Mouse (Mus musculus) urinary bladder, adult 18-20 months (tissue): ENCODE data around the gene Ttc23l.
"Not testable (repeated sequence)": the region's sequence is repeated elsewhere in the genome, so short reads cannot be mapped to it uniquely, and the experiment has no call there.

Experiments used
- DNase-seq, 2 experiments: peaks; one replicate each; pipeline ENCODE4 v3.0.0; 2022; ENCODE audit warnings: low spot score in 2 of 2, mixed read lengths in 2 of 2

The Ttc23l gene

DNA sequence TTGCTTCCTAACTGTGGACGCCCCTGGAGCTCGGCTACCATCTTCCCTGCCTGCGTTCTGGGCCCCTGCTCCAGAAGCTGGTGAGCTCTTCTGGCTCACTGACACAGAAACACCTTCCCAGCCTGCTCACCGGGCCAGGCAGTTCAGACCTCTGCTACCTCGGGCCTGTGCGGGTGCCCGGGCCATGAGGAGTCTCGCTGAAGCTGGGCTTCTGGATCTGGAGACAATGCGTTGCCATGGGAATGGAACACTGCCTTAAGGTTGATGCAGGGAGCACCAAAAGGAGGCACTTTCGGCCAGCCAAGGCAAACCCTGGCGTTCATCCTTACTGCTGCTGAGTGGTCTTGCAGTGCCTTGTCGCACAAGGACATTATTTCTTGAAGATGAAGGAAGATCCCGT, at the start of gene Ttc23l:
Gene Ttc23l, minus strand, starts transcription at position 204 of the 400 bp plus-strand sequence.
- DNase-seq = no peak

DNA sequence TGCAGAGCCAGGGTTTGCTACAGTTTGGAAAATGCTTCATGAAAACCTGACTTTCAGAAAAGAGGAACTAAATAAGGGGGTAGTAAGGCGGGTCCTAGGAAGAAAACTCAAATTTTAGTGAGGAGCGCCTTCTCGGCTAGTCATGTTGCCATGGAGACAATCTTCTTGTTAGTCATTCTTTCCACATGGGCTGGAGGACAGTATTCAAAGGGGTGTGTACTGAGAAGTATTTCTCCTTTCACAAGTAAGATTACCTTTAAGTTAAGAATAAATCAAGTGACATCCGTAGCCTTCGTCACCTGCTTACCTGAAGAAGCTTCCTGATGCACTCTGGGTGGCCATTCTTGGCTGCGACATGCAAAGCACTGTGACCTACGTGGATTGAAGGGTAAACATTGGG, 40.9 kb upstream of the Ttc23l start:
- no peak for DNase-seq

DNA sequence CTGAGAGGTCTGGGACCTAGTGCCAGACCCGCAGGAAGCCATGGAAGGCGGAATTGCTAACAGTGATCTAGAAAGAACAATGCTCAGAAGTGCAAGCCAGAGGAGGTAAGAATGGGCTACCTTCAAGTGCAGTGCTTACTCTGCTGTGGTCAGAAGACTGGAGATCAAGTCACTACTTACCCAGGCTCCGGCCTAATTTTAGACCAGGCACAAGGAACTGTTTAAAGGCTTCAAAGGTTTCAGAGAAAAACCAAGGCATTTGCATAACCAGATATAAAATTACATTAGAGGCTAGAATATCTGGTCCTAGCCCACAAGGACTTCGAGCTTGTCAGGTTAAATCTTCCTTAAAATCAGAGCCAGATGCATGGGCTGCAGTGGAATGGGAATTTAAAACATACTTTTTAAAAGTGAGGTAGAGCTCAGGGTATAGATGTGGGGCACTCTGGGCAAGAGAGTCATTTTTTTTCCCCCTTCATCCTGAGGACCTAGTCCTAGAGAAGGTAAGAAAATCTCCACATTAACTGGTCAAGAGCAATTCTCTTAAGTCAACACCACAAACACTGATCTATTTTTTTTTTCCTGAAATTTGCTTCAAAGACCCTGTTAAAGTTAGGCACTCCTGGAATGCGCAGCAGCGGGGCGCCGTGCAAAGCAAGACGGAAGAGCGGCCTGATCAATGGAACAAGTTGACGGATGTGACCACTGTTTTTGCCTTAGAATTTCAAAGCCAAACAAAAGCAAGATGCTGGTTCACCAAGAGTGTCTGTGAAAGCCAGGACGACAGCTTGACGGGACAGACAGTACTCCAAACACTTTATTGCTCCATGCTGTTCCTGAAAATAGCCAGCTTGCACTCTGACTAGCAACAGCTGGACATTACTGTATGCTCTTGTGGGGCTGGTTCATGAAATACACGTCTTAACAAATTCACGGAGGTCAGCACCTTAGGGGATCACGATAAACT, 40.1 kb upstream of the Ttc23l start:
- DNase-seq = no peak

DNA sequence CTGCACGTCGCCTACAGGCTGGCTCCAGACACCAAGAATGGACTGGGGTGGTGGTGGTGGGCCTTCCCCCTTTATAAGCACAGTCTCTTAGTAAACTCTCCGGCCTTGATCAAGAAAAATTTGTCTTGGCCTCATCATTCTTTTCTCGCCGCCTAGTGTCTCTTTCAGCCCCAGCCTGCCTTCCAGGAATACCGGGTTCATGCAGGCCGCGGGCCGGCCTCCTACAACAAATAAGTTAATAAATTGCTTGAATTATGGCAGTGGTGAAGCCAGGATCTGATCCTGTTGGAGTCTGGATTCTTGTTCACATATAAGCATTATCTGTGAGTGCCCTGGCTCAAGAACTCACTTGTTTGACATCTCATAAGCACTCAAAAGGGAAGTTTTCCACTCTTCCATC, 38.4 kb upstream of the Ttc23l start:
- no peak for DNase-seq

DNA sequence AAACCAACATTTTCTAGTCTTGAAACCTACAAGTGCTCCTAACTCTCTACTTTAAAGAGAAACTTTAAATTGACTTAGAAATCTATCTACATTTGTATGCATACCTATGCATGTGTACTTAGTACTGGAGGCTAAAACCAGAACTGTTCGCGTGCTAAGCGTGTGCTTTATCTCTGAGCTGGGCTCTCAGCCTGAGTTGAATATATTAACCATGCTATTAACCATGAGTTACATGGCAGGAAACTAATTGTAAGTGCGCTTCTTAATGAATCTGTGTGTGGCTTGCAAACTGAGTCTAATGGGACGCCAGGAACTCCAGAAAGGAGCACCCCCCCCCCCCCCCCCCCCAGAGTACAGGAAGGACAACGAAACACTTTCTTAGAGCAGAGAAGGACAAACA, 36.9 kb upstream of the Ttc23l start:
- DNase-seq = no peak

DNA sequence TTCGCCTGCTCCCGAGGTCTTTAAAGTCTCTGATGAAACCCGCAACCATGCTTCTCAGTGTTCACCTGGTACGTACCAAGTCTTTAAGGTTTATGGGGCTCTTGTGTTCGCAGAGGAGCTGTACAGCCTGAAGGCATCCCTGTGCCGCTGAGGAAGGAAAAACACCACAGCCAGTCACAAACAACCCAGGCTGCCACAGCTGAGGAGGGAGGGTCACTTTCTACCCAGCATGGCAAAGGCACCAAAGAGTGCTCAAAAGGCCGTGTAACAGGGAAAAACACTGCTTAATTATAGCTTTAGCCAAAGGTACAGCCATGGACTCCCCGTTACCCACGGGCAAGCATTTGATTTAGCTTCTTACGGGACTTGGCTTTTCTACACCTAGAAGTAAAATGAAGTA, 36.4 kb upstream of the Ttc23l start:
- DNase-seq = no peak

DNA sequence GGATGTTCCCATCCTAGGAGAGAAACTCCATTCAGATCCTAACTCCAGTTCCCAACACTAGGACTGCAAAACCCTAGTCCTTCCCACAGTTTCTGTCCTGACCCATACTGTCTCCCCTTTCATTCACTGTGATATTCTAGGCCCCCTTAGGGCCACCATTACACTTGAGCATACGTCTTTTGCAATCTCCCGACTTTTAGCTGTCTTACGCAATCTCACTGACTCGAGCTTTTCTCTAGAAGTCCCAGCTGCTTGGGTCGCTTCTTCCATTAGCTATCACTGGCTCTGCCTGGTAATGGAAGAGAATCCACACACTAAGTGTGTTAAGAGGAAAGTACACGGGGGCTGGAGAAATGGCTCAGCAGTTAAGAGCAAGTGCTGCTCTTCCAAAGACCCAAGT, 34.6 kb upstream of the Ttc23l start:
- DNase-seq = no peak

DNA sequence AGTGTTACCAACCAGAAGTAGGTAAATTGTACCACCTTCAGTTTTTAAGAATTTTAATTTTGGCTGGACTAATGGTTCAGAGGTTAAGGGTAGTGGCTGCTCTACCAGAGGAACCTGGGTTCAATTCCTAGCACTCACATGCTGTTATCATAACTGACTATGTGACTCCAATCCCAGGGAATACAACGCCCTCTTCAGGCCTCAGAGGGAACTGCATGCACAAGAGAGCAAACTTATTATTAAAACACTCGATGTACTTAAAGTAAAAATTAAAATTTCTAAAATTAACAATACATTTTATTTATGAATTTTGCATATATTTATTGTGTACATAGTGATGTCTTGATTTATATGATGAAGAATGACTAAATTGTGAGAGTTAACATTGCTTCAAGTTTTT, 28.1 kb upstream of the Ttc23l start:
- DNase-seq = no peak

DNA sequence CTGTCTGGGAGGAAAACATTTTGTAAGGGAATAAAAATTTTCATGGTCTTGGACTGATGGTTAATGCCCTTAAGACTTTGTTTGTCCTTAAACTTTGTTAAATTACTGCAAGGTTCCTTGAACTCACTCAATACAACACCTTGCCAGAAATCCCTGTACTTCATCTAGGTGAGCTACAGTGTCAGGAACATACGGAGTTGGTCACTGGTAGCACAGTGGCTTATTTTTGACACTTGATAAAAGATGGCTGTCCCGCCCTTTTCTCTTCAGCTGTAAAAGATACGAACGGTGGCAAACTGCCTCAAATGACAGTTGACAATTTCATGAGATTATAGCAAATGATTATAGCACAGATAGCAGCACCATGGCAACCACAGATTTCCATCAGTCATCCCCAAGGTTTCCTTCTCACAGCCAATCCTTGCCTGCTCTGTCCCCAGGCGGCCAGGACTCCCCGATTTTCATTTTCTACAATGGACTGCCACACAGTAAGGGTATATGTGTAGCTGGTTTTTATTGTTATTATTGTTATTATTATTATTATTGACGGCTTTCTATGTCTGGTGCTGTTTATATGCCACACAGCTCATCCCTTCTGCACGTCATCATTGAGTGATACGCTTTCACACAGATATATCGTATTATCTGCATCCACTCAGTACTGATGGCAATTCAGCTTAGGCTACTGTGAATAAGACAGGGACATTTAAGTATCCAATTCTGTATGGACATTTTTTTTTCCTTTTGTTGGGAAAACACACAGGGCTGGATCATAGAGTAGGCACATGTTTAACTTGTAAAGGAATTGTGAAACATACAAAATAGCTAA, 26.1 kb upstream of the Ttc23l start:
- no peak for DNase-seq

DNA sequence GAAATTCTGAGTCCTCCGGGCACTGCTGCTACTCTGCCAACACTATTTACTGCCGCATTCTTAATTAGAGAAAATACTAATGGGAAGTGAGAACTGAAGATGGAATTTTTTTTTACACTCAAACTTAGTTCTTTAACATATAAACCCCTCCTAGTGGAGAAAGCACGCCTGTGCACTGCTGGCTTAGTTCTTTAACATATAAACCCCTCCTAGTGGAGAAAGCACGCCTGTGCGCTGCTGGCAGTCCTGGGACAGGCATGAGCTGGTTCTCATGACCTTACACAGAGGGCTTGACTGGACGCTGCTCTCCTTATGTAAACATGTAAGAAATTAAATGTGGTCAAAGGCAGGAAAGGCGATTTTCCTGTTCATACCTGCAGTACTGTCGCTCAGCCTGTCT, 24.9 kb upstream of the Ttc23l start:
- peak; percentile 30 to 54 for DNase-seq

DNA sequence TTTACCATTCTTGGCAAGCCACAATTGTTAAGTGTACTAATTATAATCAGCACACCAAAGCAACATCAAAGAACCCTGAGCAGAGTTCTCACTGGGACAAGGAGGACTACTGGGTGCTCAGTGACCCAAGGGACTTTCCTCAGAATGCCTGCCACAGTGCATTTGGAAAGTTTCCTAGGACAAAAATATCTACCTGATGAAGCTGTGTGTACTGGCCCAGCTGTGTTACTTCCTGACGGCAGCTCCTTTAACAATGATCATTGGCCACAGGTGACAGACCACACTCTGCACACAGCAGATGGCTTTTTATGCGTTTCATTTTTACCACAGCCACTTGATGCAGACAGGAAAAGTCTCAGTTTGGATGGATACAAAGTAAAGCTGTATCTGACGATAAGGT, 20.7 kb upstream of the Ttc23l start:
- DNase-seq = no peak

DNA sequence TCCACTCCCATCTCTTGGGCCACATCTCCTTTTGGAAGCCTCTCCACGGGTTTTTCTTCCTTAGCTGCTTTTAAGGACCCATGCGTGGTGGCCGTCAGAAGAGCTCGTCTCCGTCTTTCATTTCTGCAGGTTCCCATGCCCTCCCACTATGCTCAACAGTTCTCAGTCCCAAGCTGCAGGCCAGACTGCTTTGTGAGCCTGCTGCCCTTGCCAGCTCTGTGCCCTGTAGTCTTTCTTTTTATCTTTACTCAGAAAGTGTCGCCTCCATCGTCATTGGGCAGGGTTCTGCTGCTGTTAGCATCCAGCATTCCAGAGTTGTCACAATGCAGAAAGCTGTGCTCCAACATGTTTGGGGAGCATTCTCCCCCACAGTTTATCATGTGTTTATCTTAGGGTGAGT, 8.0 kb upstream of the Ttc23l start:
- no peak for DNase-seq

DNA sequence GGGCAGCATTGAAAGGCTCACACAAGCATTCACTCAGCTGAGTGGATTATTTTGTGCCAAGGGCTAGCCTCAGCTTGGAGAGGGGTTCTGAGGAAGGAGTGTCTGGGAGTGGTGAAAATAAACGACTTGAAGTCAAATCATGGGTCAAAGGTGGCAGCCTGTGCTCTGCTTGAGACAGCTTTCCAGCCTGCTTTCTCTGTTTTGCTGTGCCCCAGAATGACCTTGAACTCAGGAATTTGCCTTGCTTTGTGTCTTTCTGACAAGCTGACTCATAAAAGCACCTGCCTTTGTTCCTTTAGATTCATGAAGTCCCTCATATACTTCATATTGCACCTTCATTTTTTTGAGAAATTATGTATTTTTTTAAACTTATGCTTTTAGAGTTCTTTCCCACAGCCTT, 5.7 kb upstream of the Ttc23l start:
- no peak for DNase-seq

DNA sequence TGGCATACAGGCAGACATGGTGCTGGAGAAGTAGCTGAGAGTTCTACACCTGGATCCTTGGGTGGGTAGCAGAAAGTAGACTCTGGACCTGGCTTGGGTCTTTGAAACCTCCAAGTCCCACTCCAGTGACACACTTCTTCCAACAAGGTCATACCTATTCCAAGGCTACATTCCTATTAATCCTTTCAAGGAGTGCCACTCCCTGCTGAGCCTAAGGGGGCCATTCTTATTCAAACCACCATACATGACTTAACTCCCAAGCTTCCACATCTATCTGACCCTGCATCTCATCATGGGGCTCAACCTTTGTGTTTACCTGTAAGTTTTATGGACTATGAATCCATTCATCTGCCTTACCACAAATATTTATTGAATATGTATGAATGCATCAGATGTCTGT, 3.8 kb upstream of the Ttc23l start:
- DNase-seq = no peak

DNA sequence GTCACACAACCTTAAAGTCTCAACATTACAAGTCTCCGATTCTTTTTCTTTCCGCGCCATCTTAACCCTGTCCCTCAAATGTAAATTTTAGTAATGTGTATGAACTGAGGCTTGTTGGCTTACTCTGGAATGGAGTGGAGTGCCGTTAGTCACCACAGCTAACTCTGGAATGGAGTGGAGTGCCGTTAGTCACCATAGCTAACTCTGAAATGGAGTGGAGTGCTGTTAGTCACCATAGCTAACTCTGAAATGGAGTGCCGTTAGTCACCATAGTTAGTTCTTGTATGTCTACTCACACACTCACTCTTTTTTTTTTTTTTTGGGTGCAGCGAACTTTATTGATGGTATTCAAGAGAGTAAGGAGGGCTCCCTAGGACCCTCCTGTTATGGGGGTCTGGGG, 1.5 kb upstream of the Ttc23l start:
- no peak for DNase-seq

DNA sequence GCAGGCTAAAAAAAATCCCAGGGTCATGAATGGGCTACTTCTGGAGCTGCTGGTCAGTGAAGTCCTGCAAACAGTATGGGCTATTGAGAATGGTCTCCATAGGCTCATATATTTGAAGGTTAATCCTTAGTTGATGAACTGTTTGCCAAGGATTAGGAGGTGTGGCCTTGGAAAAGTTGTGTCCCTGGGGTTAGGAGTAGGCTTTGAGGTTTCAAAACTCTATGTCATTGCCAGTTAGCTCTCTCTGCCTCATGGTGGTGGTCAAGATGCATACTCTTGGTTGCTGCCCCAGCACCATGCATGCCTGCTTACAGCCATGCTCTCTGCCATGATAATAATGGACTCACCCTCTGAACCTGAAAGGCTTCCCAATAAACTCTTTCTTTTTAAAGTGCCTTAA, 4.1 kb downstream of the Ttc23l start:
- DNase-seq = no peak

DNA sequence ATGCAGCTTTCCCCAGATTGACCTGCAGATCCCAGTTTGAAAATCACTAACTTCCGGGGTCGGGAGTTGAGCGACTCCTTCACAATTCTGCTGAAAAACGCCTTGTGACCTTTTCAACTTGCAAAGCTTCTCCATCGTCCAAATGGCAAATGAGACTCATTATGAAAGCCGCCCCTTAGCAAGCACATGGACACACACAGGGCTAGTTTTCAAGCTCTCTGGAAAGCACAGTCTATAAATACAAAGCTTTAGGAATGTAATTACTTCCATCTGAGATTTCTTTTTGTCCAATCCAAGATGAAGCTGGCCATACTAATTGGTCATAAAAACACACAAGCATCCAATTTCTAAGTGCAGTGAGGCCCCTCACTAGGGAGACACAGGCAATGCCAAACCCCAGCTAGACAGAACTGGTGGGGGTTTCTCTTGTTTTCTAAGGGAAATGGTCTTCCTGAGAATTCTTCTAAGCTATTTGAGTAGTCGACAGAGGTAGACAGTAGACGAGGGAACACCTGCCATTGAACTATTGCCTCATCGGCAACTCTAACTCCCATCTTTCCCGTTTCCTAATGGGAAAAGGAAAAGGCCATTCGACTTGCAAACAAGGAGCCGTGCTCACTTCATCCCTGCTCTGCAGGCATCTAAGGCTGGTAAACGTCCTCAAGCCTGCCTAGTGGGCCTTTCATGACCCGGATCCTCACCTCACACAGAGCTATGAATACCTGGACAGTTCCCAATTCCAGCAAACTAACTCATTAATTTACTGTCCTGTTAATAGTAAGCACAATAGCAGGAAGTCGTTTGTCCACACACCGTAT, 18.0 kb downstream of the Ttc23l start:
- DNase-seq = no peak

DNA sequence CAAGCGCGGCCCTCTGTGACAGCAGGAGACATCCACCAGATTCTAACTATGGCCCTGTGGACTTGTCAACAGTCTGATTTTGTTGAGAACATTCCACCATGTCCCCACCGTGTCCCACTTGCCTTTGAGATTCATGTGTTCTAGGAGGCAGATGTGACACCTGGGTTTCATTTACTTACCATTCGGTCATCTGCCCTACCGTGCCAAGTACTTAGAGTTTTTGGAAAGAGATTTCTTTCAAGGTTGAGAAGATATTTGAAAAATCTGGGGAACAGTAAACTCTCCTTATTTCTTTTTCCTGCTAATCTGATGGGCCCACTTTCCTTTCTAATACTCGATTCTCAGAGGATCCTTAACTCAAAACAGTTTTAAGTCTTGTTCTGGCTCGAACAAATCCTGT, 22.5 kb downstream of the Ttc23l start:
- no peak for DNase-seq

DNA sequence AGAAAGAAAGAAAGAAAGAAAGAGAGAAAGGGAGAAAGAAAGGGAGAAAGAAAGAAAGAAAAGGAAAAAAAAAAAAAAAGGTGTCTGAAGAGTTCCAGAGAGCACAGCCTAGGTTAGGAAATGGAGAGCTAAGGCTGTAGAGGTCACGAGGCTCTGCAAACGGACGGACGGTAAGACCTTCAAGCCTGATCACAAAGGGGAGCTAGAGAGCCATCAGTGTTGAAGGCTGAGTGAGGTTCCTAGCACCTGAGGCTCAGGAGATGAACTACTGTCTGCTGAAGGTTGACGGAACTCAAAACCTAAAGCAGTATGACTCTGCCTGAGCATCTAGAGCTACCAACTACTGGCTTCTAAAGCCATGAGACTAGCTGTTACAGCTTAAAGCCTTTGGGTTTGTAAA, 23.9 kb downstream of the Ttc23l start:
- DNase-seq = no peak

DNA sequence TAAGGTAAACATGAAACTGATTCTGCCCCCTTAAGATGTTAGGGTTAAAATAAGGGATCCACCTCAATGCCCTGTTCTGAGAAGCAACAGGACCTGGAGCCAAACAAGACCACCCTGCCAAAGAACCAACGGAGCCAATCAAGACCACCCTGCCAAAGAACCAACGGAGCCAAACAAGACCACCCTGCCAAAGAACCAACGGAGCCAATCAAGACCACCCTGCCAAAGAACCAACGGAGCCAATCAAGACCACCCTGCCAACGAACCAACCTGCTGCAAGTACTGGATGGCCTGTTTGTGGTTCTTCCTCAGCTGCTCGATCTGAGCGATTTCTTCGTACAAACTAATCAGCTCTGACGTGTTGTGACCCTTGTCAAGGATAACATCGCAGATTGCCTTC, 25.1 kb downstream of the Ttc23l start:
- DNase-seq = not testable (repeated sequence)

DNA sequence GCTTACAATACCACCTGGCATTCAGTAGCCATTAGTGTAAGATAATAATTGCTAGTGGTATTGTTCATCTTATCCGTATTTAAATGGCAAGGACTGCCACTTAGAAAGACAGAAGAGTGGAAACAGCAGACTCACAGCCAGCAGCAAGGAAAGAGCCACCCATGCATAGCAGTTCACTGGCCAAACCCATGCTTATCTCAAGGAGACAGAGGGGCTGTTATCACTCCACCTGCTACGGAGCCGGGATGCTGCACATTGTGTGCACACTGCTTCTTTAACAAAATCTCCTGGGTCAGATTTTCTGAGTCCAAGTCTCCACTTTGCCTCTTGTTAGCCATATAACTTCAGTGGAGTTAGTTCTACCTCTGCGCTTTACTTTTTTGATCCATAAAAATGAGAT, 27.1 kb downstream of the Ttc23l start:
- no peak for DNase-seq

DNA sequence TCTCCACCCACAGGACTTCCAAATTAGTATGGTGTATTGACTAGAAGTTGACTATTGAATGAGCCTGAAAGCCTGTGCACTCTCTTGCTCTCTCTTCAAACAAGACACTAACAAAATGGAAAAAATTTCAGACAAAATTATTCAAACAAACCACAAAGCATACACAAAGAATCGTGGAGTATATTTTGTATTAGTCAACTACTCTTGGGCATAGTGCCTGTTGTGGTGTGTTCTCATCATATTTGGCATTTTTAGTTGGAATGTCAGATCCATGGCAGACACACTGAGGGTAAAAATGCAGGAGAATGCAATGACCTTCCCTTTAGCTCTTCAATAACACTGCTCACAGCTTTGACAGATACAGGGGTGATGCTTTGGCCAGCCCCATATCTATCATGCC, 32.6 kb downstream of the Ttc23l start:
- no peak for DNase-seq
